Mouse (Mus musculus): ENCODE measurements around the gene Sh3pxd2a. TPM values are rescaled to one million over a fixed set of nuclear protein-coding genes. Genes with fewer than 3 reads are reported as not detected.
"Not testable (repeated sequence)": the region's sequence is repeated elsewhere in the genome, so short reads cannot be mapped to it uniquely, and the experiment has no call there.

The Sh3pxd2a gene
- total and polyA plus RNA-seq, 3 experiments: 1.3 to 4.6 (median 3.2) TPM

- dilution Hi-C loops (cut with MboI; ENCODE audit: extremely low pct_ligation_motif_present, extremely low pct_unique_long_range_greater_than_20kb, low sequenced_read_pairs): not testable (repeated sequence)
These were observed 69.4 kb downstream of the Sh3pxd2a start for GRCm38 (mm10) chr19:47394781-47395180.

GRCm38 (mm10) chr19:47390878-47391277 is 73.3 kb downstream of the Sh3pxd2a start:
- H3K36me3 ChIP-seq (replicated peaks in 1 of 2; ENCODE audit: control insufficient read depth in 1 of 2, insufficient read depth in 1 of 2, low read length in 1 of 2): peaks cover 0 to 25% of the 10 kb centered on the region in 2 experiments
- dilution Hi-C loops (cut with MboI; ENCODE audit: extremely low pct_ligation_motif_present, extremely low pct_unique_long_range_greater_than_20kb, low sequenced_read_pairs) (no loop called here), in situ Hi-C loops (cut with MboI; ENCODE audit: low pct_ligation_motif_present, low pct_unique_long_range_greater_than_20kb, low sequenced_read_pairs) (no loop called here)
- H3K4me2 ChIP-seq (ENCODE audit: insufficient read depth, low read depth, poor library complexity, severe bottlenecking): no peak overlapping the region
- peaks cover 14% of the 10 kb centered on the region for H3K9me3 ChIP-seq (replicated peaks; ENCODE audit: low read length)
- no peak overlapping the region for H3K4me3 ChIP-seq (replicated peaks in 1 of 3; ENCODE audit: low read depth in 2 of 3, low read length in 2 of 3, poor library complexity in 1 of 3)
- H3K27me3 ChIP-seq (replicated peaks): no peaks in the 10 kb centered on the region
- no peak for DNase-seq (ENCODE audit: extremely low read depth)
- no peak overlapping the region for H3K27ac ChIP-seq (ENCODE audit: insufficient read depth, low read depth)
- peaks cover 6 to 35% of the 10 kb centered on the region in 2 experiments; a peak in 3 of 4 replicates for H3K4me1 ChIP-seq (ENCODE audit: control insufficient read depth in 1 of 2, insufficient read depth in 2 of 2)
- no peak overlapping the region for H3K9ac ChIP-seq (ENCODE audit: insufficient read depth, low read depth)
- TF ChIP-seq CHD2 (IDR thresholded peaks at IDR 0.05; ENCODE audit: low read length): no peak
- no peak for TF ChIP-seq JUND (conservative IDR thresholded peaks at IDR 0.05; ENCODE audit: low read depth, low read length)
- no peak for TF ChIP-seq ZKSCAN1 (IDR thresholded peaks at IDR 0.05; ENCODE audit: borderline replicate concordance, low read depth, low read length)
- no peak for TF ChIP-seq TCF12 (IDR thresholded peaks at IDR 0.05; ENCODE audit: low read depth, low read length)
- no peak for TF ChIP-seq ZNF384 (IDR thresholded peaks at IDR 0.05; ENCODE audit: low read depth, low read length)
- no peak for TF ChIP-seq CHD1 (IDR thresholded peaks at IDR 0.05; ENCODE audit: low read depth, low read length)
- no peak for TF ChIP-seq E2F4 (IDR thresholded peaks at IDR 0.05; ENCODE audit: insufficient replicate concordance, low read depth, low read length)
- no peak for TF ChIP-seq KAT2A (IDR thresholded peaks at IDR 0.05; ENCODE audit: insufficient replicate concordance, low read length)
- no peak for TF ChIP-seq PAX5 (IDR thresholded peaks at IDR 0.05; ENCODE audit: low read length)
- no peak for TF ChIP-seq MAFK (IDR thresholded peaks at IDR 0.05; ENCODE audit: insufficient replicate concordance, low read length)
- no peak for TF ChIP-seq ZMIZ1 (IDR thresholded peaks at IDR 0.05; ENCODE audit: low read depth, low read length)
- TF ChIP-seq POLR2A (IDR thresholded peaks at IDR 0.05; ENCODE audit: low read depth, low read length): no peak
- no peak for TF ChIP-seq TBP (conservative IDR thresholded peaks at IDR 0.05; ENCODE audit: low read depth, low read length)
- TF ChIP-seq CTCF (conservative IDR thresholded peaks at IDR 0.05 in 1 of 2, IDR thresholded peaks at IDR 0.05 in 1 of 2; ENCODE audit: low read depth in 2 of 2, low read length in 2 of 2): no peak
- no peak for TF ChIP-seq NRF1 (IDR thresholded peaks at IDR 0.05; ENCODE audit: low read depth, low read length)
- TF ChIP-seq ETS1 (conservative IDR thresholded peaks at IDR 0.05; ENCODE audit: low read depth, low read length): no peak
- no peak for TF ChIP-seq ZC3H11A (IDR thresholded peaks at IDR 0.05; ENCODE audit: low read depth, low read length)
- TF ChIP-seq JUN (IDR thresholded peaks at IDR 0.05; ENCODE audit: insufficient read depth, low read depth, low read length): no peak
- TF ChIP-seq MAX (IDR thresholded peaks at IDR 0.05; ENCODE audit: low read length): no peak
- H3K79me2 ChIP-seq (replicated peaks; ENCODE audit: control insufficient read depth, extremely low read depth, insufficient read depth, poor library complexity, severe bottlenecking): no peaks in the 10 kb centered on the region

More at GRCm38 (mm10) chr19:47394781-47395180, 69.4 kb downstream of the Sh3pxd2a start:
- H3K27me3 ChIP-seq (replicated peaks); H3K9ac ChIP-seq (ENCODE audit: insufficient read depth, low read depth); H3K79me2 ChIP-seq (replicated peaks; ENCODE audit: control insufficient read depth, extremely low read depth, insufficient read depth, poor library complexity, severe bottlenecking); H3K27ac ChIP-seq (ENCODE audit: insufficient read depth, low read depth); H3K4me3 ChIP-seq (replicated peaks in 1 of 3; ENCODE audit: low read depth in 2 of 3, low read length in 2 of 3, poor library complexity in 1 of 3); H3K4me2 ChIP-seq (ENCODE audit: insufficient read depth, low read depth, poor library complexity, severe bottlenecking); in situ Hi-C loops (cut with MboI; ENCODE audit: low pct_ligation_motif_present, low pct_unique_long_range_greater_than_20kb, low sequenced_read_pairs): not testable (repeated sequence)
- TF ChIP-seq ZNF384 (IDR thresholded peaks at IDR 0.05; ENCODE audit: low read depth, low read length): peak; percentile 82
- Histone ChIP-seq H3K4me1 (ENCODE audit: control insufficient read depth in 1 of 2, insufficient read depth in 2 of 2) (peaks cover 9 to 48% of the 10 kb centered on the region in 2 experiments; a peak in 3 of 4 replicates), H3K9me3 (replicated peaks; ENCODE audit: low read length) (peaks cover 14% of the 10 kb centered on the region), H3K36me3 (replicated peaks in 1 of 2; ENCODE audit: control insufficient read depth in 1 of 2, insufficient read depth in 1 of 2, low read length in 1 of 2) (peaks cover 0 to 35% of the 10 kb centered on the region in 2 experiments)
- peak; percentile 63 for DNase-seq (ENCODE audit: extremely low read depth)

Measured in CH12.LX (cell line).